In genomic region chr13:32608413-32608812, GRCm38 (mm10) we compare ENCODE assay signal across 17 mouse cellular contexts.
DNase-seq lines count a peak whose midpoint lies in the region; ATAC-seq and TF ChIP-seq lines count a peak whose summit lies in the region.
"Had no signal": no experiment of that assay in that cellular context is flagged by ENCODE, and none has a peak within 500 bp of the region (broad histone marks: within the 10 kb centered on the region; RNA-seq: fewer than 3 reads in every experiment).

No protein-coding gene starts in this region.

- no peaks in the 10 kb centered on the region for H3K79me2 ChIP-seq in heart, adult 2 months (replicated peaks; ENCODE audit: control insufficient read depth, insufficient read depth, low read length)

- DNase-seq in heart, adult 2 months, result no peak
- no peak for DNase-seq in heart, postnatal 4 days
- DNase-seq in layer of hippocampus, adult 2 months (ENCODE audit: low spot score in 2 of 2), result no peak
- no peak for DNase-seq in layer of hippocampus, adult 18-20 months (ENCODE audit: low spot score in 2 of 2)
- DNase-seq in thymus, postnatal 4 days, result peak; percentile 20
- no peak for DNase-seq in thymus, adult 2 months
- peak; percentile 32 for DNase-seq in splenic B cell, adult 2 months (ENCODE audit: low read depth, low spot score)
- DNase-seq: cerebellum, adult 2 months; gastrocnemius, postnatal 14 days; layer of hippocampus, adult 9-11 months; right cerebral cortex, adult 18-20 months had no signal

- 79% methylated on average over 3 of the region's 3 CpGs for WGBS in heart, adult 2 months
- WGBS in thymus, adult 2 months, result 94% methylated on average over 3 of the region's 3 CpGs

- intact Hi-C loops in heart, adult 2 months (cut with DNase I), result no loop called here

- TF ChIP-seq POLR2A in heart, adult 2 months (IDR thresholded peaks at IDR 0.05; ENCODE audit: insufficient read depth, low read depth, low read length), result no peak
- TF ChIP-seq POLR2A in thymus, adult 2 months (IDR thresholded peaks at IDR 0.05; ENCODE audit: control insufficient read depth, extremely low read depth, insufficient read depth, low read length, poor library complexity), result no peak

- ATAC-seq in frontal cortex, adult (ENCODE audit: low TSS enrichment), result no peak
- ATAC-seq: forebrain, embryonic 16.5 days; inflammation-experienced regulatory T-cells, adult 6 months had no signal

- no peak overlapping the region for H3K27ac ChIP-seq in heart, adult 2 months
- H3K27ac ChIP-seq in layer of hippocampus, adult 2 months, result no peak overlapping the region
- H3K27ac ChIP-seq in thymus, adult 2 months (ENCODE audit: control insufficient read depth, insufficient read depth, low read length), result no peak overlapping the region
- H3K27ac ChIP-seq: hindbrain, embryonic 12.5 days; limb, embryonic 12.5 days; stomach, embryonic 15.5 days had no signal

- no peaks in the 10 kb centered on the region for H3K4me1 ChIP-seq in heart, adult 2 months (ENCODE audit: control insufficient read depth, insufficient read depth, low read length)
- H3K4me1 ChIP-seq in thymus, adult 2 months (replicated peaks; ENCODE audit: control insufficient read depth, insufficient read depth, low read length), result peaks cover 13% of the 10 kb centered on the region

- peak; percentile 36 for TF ChIP-seq CTCF in heart, adult 2 months (IDR thresholded peaks at IDR 0.05)
- peak; percentile 36 for TF ChIP-seq CTCF in layer of hippocampus, adult 2 months (conservative IDR thresholded peaks at IDR 0.05)
- TF ChIP-seq CTCF in thymus, adult 2 months (IDR thresholded peaks at IDR 0.05; ENCODE audit: borderline replicate concordance, control insufficient read depth, extremely low read depth, insufficient read depth, low read length, poor library complexity), result no peak

- H3K4me3 ChIP-seq in heart, adult 2 months, result no peak overlapping the region
- no peak overlapping the region for H3K4me3 ChIP-seq in layer of hippocampus, adult 2 months
- H3K4me3 ChIP-seq in thymus, adult 2 months (ENCODE audit: control insufficient read depth, insufficient read depth, low read length), result no peak overlapping the region
- H3K4me3 ChIP-seq: hindbrain, embryonic 12.5 days; limb, embryonic 12.5 days; stomach, embryonic 15.5 days had no signal

- H3K36me3 ChIP-seq in heart, adult 2 months (ENCODE audit: control insufficient read depth, insufficient read depth, low read length), result no peaks in the 10 kb centered on the region
- no peaks in the 10 kb centered on the region for H3K36me3 ChIP-seq in thymus, adult 2 months (ENCODE audit: control insufficient read depth, insufficient read depth, low read length)
- no peaks in the 10 kb centered on the region for H3K36me3 ChIP-seq in splenic B cell, adult 2 months (ENCODE audit: control insufficient read depth, insufficient read depth, low read length, poor library complexity, severe bottlenecking)
- H3K36me3 ChIP-seq: hindbrain, embryonic 12.5 days; limb, embryonic 12.5 days; stomach, embryonic 15.5 days had no signal

- no peak overlapping the region for H3K9ac ChIP-seq in heart, adult 2 months (ENCODE audit: low read depth, low read length)
- H3K9ac ChIP-seq: hindbrain, embryonic 12.5 days; limb, embryonic 12.5 days; stomach, embryonic 15.5 days had no signal

- no peak for TF ChIP-seq EP300 in heart, adult 2 months (IDR thresholded peaks at IDR 0.05; ENCODE audit: insufficient read depth, low read depth, low read length)

- no peaks in the 10 kb centered on the region for H3K27me3 ChIP-seq in heart, adult 2 months (ENCODE audit: control insufficient read depth, insufficient read depth, low read length)
- no peaks in the 10 kb centered on the region for H3K27me3 ChIP-seq in thymus, adult 2 months (ENCODE audit: control insufficient read depth, insufficient read depth, low read length)
- H3K27me3 ChIP-seq in splenic B cell, adult 2 months (ENCODE audit: control insufficient read depth, insufficient read depth, low read length, poor library complexity, severe bottlenecking), result no peaks in the 10 kb centered on the region
- H3K27me3 ChIP-seq: hindbrain, embryonic 12.5 days; stomach, embryonic 15.5 days had no signal

Comparison
In these comparisons a context has a peak if more than half of its experiments do, and no peak if none do; other contexts are left out.
1. DNase-seq: peak in thymus, postnatal 4 days (single experiment) and splenic B cell, adult 2 months (single experiment); none in heart, adult 2 months (0 of 2), heart, postnatal 4 days (single experiment), layer of hippocampus, adult 2 months (0 of 2), layer of hippocampus, adult 18-20 months (0 of 2) and thymus, adult 2 months (single experiment).